Mouse (Mus musculus): Measurements from ENCODE around the gene Nkx2-5.

Nkx2-5 gene

GRCm38 (mm10) chr17:26844909-26845148 lies at the start of gene Nkx2-5:
Gene Nkx2-5, minus strand, starts transcription at chr17:26845009.
- no peak for DNase-seq (ENCODE audit: low read depth in 1 of 2, low spot score in 2 of 2)

GRCm38 (mm10) chr17:26894342-26894741 lies 49.5 kb upstream of the Nkx2-5 start:
- no peak for DNase-seq (ENCODE audit: low read depth in 1 of 2, low spot score in 2 of 2)

- DNase-seq (ENCODE audit: low read depth in 1 of 2, low spot score in 2 of 2), result no peak
Measured at GRCm38 (mm10) chr17:26893492-26893891, 48.7 kb upstream of the Nkx2-5 start.

- DNase-seq (ENCODE audit: low read depth in 1 of 2, low spot score in 2 of 2), result no peak
Measured at GRCm38 (mm10) chr17:26892635-26893375, 48.0 kb upstream of the Nkx2-5 start.

GRCm38 (mm10) chr17:26887926-26888325 lies 43.1 kb upstream of the Nkx2-5 start:
- no peak for DNase-seq (ENCODE audit: low read depth in 1 of 2, low spot score in 2 of 2)

- DNase-seq (ENCODE audit: low read depth in 1 of 2, low spot score in 2 of 2), result peak; percentile 45 to 72
Measured at GRCm38 (mm10) chr17:26886047-26886749, 41.4 kb upstream of the Nkx2-5 start.

GRCm38 (mm10) chr17:26884995-26885926 lies 40.5 kb upstream of the Nkx2-5 start:
- DNase-seq (ENCODE audit: low read depth in 1 of 2, low spot score in 2 of 2), result peak in 1 of 2 experiments; percentile 41

- no peak for DNase-seq (ENCODE audit: low read depth in 1 of 2, low spot score in 2 of 2)
Measured at GRCm38 (mm10) chr17:26883585-26883984, 38.8 kb upstream of the Nkx2-5 start.

- DNase-seq (ENCODE audit: low read depth in 1 of 2, low spot score in 2 of 2), result no peak
Measured at GRCm38 (mm10) chr17:26882706-26883105, 37.9 kb upstream of the Nkx2-5 start.

GRCm38 (mm10) chr17:26879235-26879634 lies 34.4 kb upstream of the Nkx2-5 start:
- no peak for DNase-seq (ENCODE audit: low read depth in 1 of 2, low spot score in 2 of 2)

- no peak for DNase-seq (ENCODE audit: low read depth in 1 of 2, low spot score in 2 of 2)
Measured at GRCm38 (mm10) chr17:26877927-26878326, 33.1 kb upstream of the Nkx2-5 start.

- DNase-seq (ENCODE audit: low read depth in 1 of 2, low spot score in 2 of 2), result no peak
Measured at GRCm38 (mm10) chr17:26874542-26874941, 29.7 kb upstream of the Nkx2-5 start.

GRCm38 (mm10) chr17:26873502-26873901 lies 28.7 kb upstream of the Nkx2-5 start:
- no peak for DNase-seq (ENCODE audit: low read depth in 1 of 2, low spot score in 2 of 2)

- no peak for DNase-seq (ENCODE audit: low read depth in 1 of 2, low spot score in 2 of 2)
Measured at GRCm38 (mm10) chr17:26872870-26873269, 28.1 kb upstream of the Nkx2-5 start.

- no peak for DNase-seq (ENCODE audit: low read depth in 1 of 2, low spot score in 2 of 2)
Measured at GRCm38 (mm10) chr17:26868756-26869155, 23.9 kb upstream of the Nkx2-5 start.

- no peak for DNase-seq (ENCODE audit: low read depth in 1 of 2, low spot score in 2 of 2)
Measured at GRCm38 (mm10) chr17:26865156-26865555, 20.3 kb upstream of the Nkx2-5 start.

GRCm38 (mm10) chr17:26864343-26864742 lies 19.5 kb upstream of the Nkx2-5 start:
- no peak for DNase-seq (ENCODE audit: low read depth in 1 of 2, low spot score in 2 of 2)

GRCm38 (mm10) chr17:26861793-26862192 lies 17.0 kb upstream of the Nkx2-5 start:
- no peak for DNase-seq (ENCODE audit: low read depth in 1 of 2, low spot score in 2 of 2)

- DNase-seq (ENCODE audit: low read depth in 1 of 2, low spot score in 2 of 2), result no peak
Measured at GRCm38 (mm10) chr17:26861383-26861782, 16.6 kb upstream of the Nkx2-5 start.

- DNase-seq (ENCODE audit: low read depth in 1 of 2, low spot score in 2 of 2), result no peak
Measured at GRCm38 (mm10) chr17:26860906-26861305, 16.1 kb upstream of the Nkx2-5 start.

GRCm38 (mm10) chr17:26852262-26852661 lies 7.5 kb upstream of the Nkx2-5 start:
- no peak for DNase-seq (ENCODE audit: low read depth in 1 of 2, low spot score in 2 of 2)

GRCm38 (mm10) chr17:26851136-26851460 lies 6.3 kb upstream of the Nkx2-5 start:
- DNase-seq (ENCODE audit: low read depth in 1 of 2, low spot score in 2 of 2), result no peak

Measured in monocyte, adult 2 months (primary cell).